Mouse (Mus musculus): ENCODE data around the gene Gm49450. TPM values are rescaled to one million over a fixed set of nuclear protein-coding genes. Genes with fewer than 3 reads are reported as not detected.
"Not testable (repeated sequence)": the region's sequence is repeated elsewhere in the genome, so short reads cannot be mapped to it uniquely, and the experiment has no call there.

Gene Gm49450
- polyA plus RNA-seq, 1 experiment from 2014 or later = not detected

DNA sequence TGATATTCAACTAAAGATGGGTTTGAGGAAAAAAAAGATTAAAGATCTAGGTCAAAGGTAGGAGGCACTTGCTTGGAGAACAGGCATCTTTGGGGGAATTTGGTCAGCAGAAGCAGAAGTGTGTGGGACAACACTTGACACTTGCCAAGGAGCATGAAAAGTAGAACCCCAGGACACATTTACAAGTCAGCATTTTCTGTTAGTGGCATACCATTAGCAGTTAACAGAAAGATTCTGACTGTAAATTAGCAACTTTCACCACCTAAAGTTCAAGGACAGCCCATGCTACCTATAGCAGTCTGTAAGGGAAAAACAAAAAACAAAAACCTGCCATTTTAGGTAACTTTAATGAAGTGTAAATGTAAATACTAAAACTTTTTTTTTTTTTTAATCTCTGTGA is 5.0 kb downstream of the Gm49450 start:
- Histone ChIP-seq H3K4me1 (peaks cover 7% of the 10 kb centered on the region; the same call in 1 of the 2 replicates), H3K27ac (no peak overlapping the region), H3K9ac (no peak overlapping the region), H3K9me3 (no peaks in the 10 kb centered on the region), H3K4me3 (no peak overlapping the region), H3K4me2 (no peak overlapping the region), H3K36me3 (peaks cover 9% of the 10 kb centered on the region; the same call in 1 of the 2 replicates), H3K27me3 (no peaks in the 10 kb centered on the region)
- ATAC-seq (ENCODE audit: insufficient number of reproducible peaks, low FRiP score, low TSS enrichment, low read depth) = no peak

DNA sequence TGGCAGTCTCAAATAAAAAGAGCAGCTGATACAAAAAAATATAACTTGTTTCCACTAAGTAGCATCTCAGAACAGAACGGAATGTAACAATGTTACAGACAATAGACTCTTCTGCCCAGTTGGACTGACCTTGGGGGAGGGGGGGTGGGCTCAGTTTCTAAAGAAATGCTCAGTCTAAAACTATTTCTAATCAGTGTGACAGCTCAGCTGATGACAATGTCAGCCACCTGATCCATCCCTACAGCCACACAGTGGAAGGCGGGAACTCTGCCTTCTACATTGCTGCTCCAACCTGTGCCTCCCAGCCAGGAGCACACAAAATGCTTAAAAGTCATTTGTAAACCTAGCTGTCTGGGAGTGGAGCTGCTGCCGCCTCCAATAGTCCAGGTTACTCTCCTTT is 5.5 kb downstream of the Gm49450 start:
- H3K4me2 ChIP-seq = no peak overlapping the region
- no peak overlapping the region for H3K27ac ChIP-seq
- WGBS = 47% methylated on average over 3 of the region's 3 CpGs

DNA sequence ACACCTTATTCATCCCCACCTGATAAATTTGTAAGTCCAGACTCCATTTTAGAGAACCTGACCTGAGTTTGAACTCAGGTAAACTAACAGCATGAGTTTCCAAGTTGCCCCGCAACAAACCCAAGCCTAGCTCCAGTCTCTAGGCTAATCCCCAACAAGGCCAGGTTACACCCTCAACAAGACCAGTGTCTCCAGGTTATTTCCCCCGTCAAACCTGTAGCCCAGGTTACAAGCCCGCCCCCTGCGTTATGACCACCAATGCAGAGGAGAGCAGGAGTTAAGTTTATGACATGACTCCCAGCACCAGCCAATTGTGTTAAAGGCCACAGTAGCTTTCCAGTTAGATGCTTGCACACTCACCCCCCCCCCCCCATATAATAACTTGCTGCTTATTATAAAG is 10.2 kb downstream of the Gm49450 start:
- Histone ChIP-seq H3K4me3 (no peak overlapping the region), H3K27ac (no peak overlapping the region), H3K27me3 (no peaks in the 10 kb centered on the region), H3K36me3 (no peaks in the 10 kb centered on the region), H3K9ac (no peak overlapping the region), H3K4me1 (no peaks in the 10 kb centered on the region), H3K9me3 (no peaks in the 10 kb centered on the region), H3K4me2 (no peak overlapping the region)
- ATAC-seq (ENCODE audit: insufficient number of reproducible peaks, low FRiP score, low TSS enrichment, low read depth) = no peak
- WGBS = 61% methylated on average over 4 of the region's 4 CpGs

More for the DNA sequence above, 5.5 kb downstream of the Gm49450 start:
- Histone ChIP-seq H3K27me3 (no peaks in the 10 kb centered on the region), H3K36me3 (peaks cover 9% of the 10 kb centered on the region; the same call in 1 of the 2 replicates), H3K4me1 (peaks cover 7% of the 10 kb centered on the region; the same call in 1 of the 2 replicates), H3K9ac (no peak overlapping the region), H3K9me3 (no peaks in the 10 kb centered on the region), H3K4me3 (no peak overlapping the region)
- ATAC-seq (ENCODE audit: insufficient number of reproducible peaks, low FRiP score, low TSS enrichment, low read depth) = no peak

DNA sequence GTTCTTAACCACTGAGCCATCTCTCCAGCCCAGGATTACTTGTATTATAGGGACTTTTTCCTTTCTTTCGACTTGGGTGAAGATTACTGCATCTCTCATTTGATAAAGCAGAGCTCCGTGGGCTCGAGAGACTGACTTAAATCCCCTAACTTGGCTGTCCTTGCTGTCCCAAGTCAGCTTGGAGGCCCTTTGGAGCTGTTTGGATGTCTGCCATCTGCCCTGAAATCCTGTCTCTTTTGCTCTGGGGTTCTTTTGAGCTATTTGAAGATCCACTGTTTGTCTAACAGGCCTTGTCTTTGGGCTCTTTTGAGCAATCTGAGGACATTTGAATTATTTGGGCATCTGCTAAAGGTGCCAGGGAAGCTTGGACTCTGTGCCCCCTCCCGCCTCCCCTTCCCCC is 11.3 kb downstream of the Gm49450 start:
- 87% methylated on average over 4 of the region's 4 CpGs for WGBS
- Histone ChIP-seq H3K4me1 (no peaks in the 10 kb centered on the region), H3K9ac (no peak overlapping the region), H3K9me3 (no peaks in the 10 kb centered on the region), H3K36me3 (no peaks in the 10 kb centered on the region), H3K27me3 (no peaks in the 10 kb centered on the region), H3K27ac (no peak overlapping the region), H3K4me3 (no peak overlapping the region), H3K4me2 (no peak overlapping the region)
- no peak for ATAC-seq (ENCODE audit: insufficient number of reproducible peaks, low FRiP score, low TSS enrichment, low read depth)

DNA sequence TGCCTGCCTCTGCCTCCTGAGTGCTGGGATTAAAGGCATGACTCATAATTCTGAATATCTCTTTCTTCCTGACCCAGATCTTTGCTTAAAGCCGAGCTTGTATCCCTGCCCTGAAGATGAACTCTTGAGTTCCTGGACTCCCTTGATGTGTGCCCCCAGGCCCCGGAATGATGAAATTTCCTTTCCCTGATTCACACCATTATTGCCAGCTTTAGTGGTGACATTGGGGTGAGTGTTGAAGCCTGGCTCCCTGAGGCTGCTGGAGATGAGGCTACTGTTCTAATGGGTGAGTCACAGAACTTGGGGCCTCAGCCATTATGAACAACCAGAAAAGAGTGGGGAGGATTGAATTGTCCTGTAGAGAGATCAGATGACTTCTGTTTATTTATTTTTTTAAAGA is 11.8 kb downstream of the Gm49450 start:
- H3K36me3 ChIP-seq = no peaks in the 10 kb centered on the region
- no peaks in the 10 kb centered on the region for H3K9me3 ChIP-seq
- H3K27me3 ChIP-seq = no peaks in the 10 kb centered on the region
- ATAC-seq (ENCODE audit: insufficient number of reproducible peaks, low FRiP score, low TSS enrichment, low read depth) = no peak
- WGBS = 76% methylated on average over 2 of the region's 2 CpGs
- H3K4me1 ChIP-seq = no peaks in the 10 kb centered on the region
- H3K4me3 ChIP-seq = no peak overlapping the region
- H3K9ac ChIP-seq = no peak overlapping the region
- no peak overlapping the region for H3K4me2 ChIP-seq
- H3K27ac ChIP-seq = no peak overlapping the region

GRCm38 (mm10) chr15:98940816-98941215 is 12.5 kb downstream of the Gm49450 start:
- H3K36me3 ChIP-seq = no peaks in the 10 kb centered on the region
- WGBS = 65% methylated on average over 10 of the region's 10 CpGs
- H3K4me1 ChIP-seq = peaks cover 4% of the 10 kb centered on the region
- no peaks in the 10 kb centered on the region for H3K27me3 ChIP-seq
- no peak overlapping the region for H3K4me2 ChIP-seq
- no peak overlapping the region for H3K4me3 ChIP-seq
- no peak overlapping the region for H3K9ac ChIP-seq
- ATAC-seq (ENCODE audit: insufficient number of reproducible peaks, low FRiP score, low TSS enrichment, low read depth) = no peak
- no peaks in the 10 kb centered on the region for H3K9me3 ChIP-seq
- H3K27ac ChIP-seq = no peak overlapping the region

DNA sequence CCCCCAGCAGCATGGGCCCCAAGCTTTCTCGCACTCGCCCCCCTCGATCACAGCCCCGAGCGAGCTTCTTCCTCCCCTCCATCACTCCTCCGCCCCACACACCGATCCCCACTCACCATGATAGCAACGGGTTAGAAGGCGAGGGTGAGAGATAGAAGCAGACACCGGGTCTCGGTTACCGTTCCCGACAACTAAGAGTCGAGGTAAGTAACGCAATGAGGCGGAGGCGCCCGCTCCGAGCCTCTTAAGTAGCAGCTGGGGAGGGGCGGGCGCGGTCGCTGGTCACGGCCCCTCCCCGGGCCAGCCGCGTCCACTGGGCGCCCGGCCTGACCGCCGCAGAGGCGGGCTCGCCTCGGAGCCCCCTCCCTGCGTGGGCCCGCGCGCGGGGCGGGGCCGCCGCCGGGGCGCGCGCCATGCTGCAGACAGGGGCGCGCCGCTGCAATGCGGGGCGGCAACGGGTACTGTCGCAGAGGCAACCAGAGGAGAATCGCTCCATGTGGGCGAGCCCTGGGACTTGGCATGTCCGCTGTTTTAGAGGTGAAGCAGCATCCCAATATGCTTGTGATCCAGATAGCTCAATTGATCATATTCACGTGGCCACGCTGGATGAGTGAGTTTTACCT is 19.0 kb downstream of the Gm49450 start, which contains the start of gene Tuba1b:
Gene Tuba1b (minus strand): TSS at position 349 of the 623 bp plus-strand sequence.
- Histone ChIP-seq H3K4me3 (peak within 1 kb of the TSS; percentile 63), H3K9ac (peak within 1 kb of the TSS; percentile 80), H3K27ac (peak within 1 kb of the TSS; percentile 98), H3K4me1 (peaks cover 19% of the 10 kb centered on the region), H3K36me3 (peaks cover 10% of the 10 kb centered on the region), H3K27me3 (no peaks in the 10 kb centered on the region), H3K4me2 (peak within 1 kb of the TSS; percentile 68), H3K9me3 (no peaks in the 10 kb centered on the region)
- WGBS = under 1% methylated on average over 44 of the region's 58 CpGs
- peak; percentile 96 for ATAC-seq (ENCODE audit: insufficient number of reproducible peaks, low FRiP score, low TSS enrichment, low read depth)

GRCm38 (mm10) chr15:98933833-98934216 is 19.5 kb downstream of the Gm49450 start:
- peak overlapping the region; percentile 68 for H3K4me2 ChIP-seq
- peak overlapping the region; percentile 80 for H3K9ac ChIP-seq
- ATAC-seq (ENCODE audit: insufficient number of reproducible peaks, low FRiP score, low TSS enrichment, low read depth) = peak; percentile 84
- H3K36me3 ChIP-seq = peaks cover 10% of the 10 kb centered on the region
- H3K27ac ChIP-seq = peak overlapping the region; percentile 98
- H3K27me3 ChIP-seq = no peaks in the 10 kb centered on the region
- H3K9me3 ChIP-seq = no peaks in the 10 kb centered on the region
- H3K4me1 ChIP-seq = peaks cover 23% of the 10 kb centered on the region
- H3K4me3 ChIP-seq = peak overlapping the region; percentile 63
- under 1% methylated on average over 35 of the region's 35 CpGs for WGBS

DNA sequence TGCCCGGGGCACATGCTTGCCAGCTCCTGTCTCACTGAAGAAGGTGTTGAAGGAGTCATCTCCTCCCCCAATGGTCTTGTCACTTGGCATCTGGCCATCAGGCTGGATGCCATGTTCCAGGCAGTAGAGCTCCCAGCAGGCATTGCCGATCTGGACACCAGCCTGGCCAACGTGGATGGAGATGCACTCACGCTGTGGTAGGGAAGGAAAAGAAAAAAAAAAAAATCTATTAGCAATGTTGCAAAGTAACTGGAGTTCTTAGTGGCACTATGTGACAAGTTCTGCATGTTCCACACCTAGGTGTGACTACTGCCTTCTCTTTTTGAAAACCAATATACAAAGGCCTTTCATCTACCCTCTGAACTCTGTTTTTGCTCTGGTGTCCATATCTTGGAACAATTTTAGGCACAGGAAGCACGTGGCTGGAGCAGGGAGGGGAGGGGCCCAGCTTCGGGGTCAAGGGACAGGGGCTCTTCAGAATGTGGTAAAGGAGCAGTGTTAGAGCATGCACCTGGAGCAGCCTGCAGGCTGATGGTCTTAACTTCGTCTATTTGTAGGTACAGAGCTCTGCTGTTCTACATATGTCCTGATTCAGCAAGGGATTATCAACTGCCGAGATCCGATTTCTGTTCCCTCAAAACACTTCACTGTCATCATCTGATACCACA is 20.2 kb downstream of the Gm49450 start:
- Histone ChIP-seq H3K4me3 (peak overlapping the region; percentile 63), H3K27ac (peak overlapping the region; percentile 98), H3K4me2 (peak overlapping the region; percentile 68), H3K9ac (peak overlapping the region; percentile 80), H3K4me1 (peaks cover 25% of the 10 kb centered on the region)
- not testable (repeated sequence) for H3K36me3 ChIP-seq; H3K27me3 ChIP-seq; H3K9me3 ChIP-seq; ATAC-seq (ENCODE audit: insufficient number of reproducible peaks, low FRiP score, low TSS enrichment, low read depth)
- WGBS = 5% methylated on average over 8 of the region's 9 CpGs

DNA sequence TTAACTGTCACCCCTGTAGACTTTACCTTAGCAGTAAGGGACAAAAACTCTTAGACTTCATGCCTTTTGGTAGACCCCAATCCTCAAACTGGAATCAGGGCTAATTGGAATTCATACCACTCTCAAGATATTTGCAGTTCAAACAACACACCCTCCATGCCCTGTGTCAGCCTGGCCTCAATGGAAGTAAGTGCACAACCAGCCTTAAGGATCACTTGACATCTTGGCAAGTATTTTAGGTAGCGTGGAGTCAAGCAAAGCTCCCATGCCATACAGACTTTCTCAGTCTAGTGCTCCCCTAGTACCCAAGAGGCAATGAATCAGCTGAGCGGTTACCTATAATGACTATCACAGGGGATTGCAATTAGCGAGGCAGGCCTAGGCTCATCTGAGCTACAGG is 22.4 kb downstream of the Gm49450 start:
- Histone ChIP-seq H3K9ac (no peak overlapping the region), H3K4me3 (no peak overlapping the region), H3K27me3 (no peaks in the 10 kb centered on the region), H3K36me3 (peaks cover 10% of the 10 kb centered on the region), H3K4me2 (no peak overlapping the region), H3K27ac (0 out of 2 replicates have a peak overlapping the region, but pooled peaks have one; percentile 17), H3K4me1 (peaks cover 22% of the 10 kb centered on the region), H3K9me3 (no peaks in the 10 kb centered on the region)
- ATAC-seq (ENCODE audit: insufficient number of reproducible peaks, low FRiP score, low TSS enrichment, low read depth) = no peak
- 76% methylated on average over 3 of the region's 3 CpGs for WGBS

GRCm38 (mm10) chr15:98930017-98930734 is 23.2 kb downstream of the Gm49450 start:
- Histone ChIP-seq H3K9me3 (no peaks in the 10 kb centered on the region), H3K27me3 (no peaks in the 10 kb centered on the region), H3K36me3 (peaks cover 10% of the 10 kb centered on the region), H3K4me2 (no peak overlapping the region), H3K4me1 (peaks cover 15% of the 10 kb centered on the region), H3K4me3 (no peak overlapping the region), H3K27ac (peak overlapping the region; percentile 38; the same call in 1 of the 2 replicates), H3K9ac (no peak overlapping the region)
- no peak for ATAC-seq (ENCODE audit: insufficient number of reproducible peaks, low FRiP score, low TSS enrichment, low read depth)
- 51% methylated on average over 8 of the region's 8 CpGs for WGBS
